Mouse (Mus musculus) forebrain, embryonic 10.5 days (tissue): ENCODE data around the gene Klhdc8b. TPM values are rescaled to one million over a fixed set of nuclear protein-coding genes. Genes with fewer than 3 reads are reported as not detected.

ENCODE experiments used
- DNase-seq: peaks from one replicate; pipeline ENCODE4 v3.0.0-alpha.2; 2017; ENCODE audit warnings: low spot score; ENCODE audit errors: extremely low spot score
- H3K27ac ChIP-seq: fragments of 300-500 bp; sonication (generic); 2 replicates; pipeline ENCODE4 v1.5.1; 2016; ENCODE audit warnings: mild to moderate bottlenecking
- H3K27me3 ChIP-seq: fragments of 300-500 bp; sonication (generic); 2 replicates; pipeline ENCODE4 v1.6.1; 2016; ENCODE audit warnings: mild to moderate bottlenecking; ENCODE audit not compliant: poor library complexity, severe bottlenecking
- H3K36me3 ChIP-seq: fragments of 300-500 bp; sonication (generic); replicated peaks from 2 replicates; pipeline ENCODE4 v1.6.1; 2016; ENCODE audit warnings: mild to moderate bottlenecking, moderate library complexity
- H3K4me1 ChIP-seq: fragments of 300-500 bp; sonication (generic); 2 replicates; pipeline ENCODE4 v1.6.1; 2016
- H3K4me3 ChIP-seq: fragments of 300-500 bp; sonication (generic); 2 replicates; pipeline ENCODE4 v1.5.1; 2016; ENCODE audit warnings: mild to moderate bottlenecking, moderate library complexity
- H3K9me3 ChIP-seq: fragments of 300-500 bp; sonication (generic); 2 replicates; pipeline ENCODE4 v1.6.1; 2016; ENCODE audit warnings: mild to moderate bottlenecking, moderate library complexity
- WGBS: fragments of 180-500 bp; shearing (Covaris S2); methylation state at CpG from one replicate; pipeline ENCODE4 v1.1.7; 2016; 5-methylcytosine and 5-hydroxymethylcytosine counted together
- polyA plus RNA-seq: library from polyadenylated mRNA; unstranded; fragments of >200 nt; fragmentation: Nextera tagmentation; extraction: Ambion mirVana; gene quantifications from 2 replicates; pipeline ENCODE4 v1.2.1, GENCODE M21; 2016

Gene Klhdc8b
- polyA plus RNA-seq, 1 experiment from 2014 or later = 40.3 TPM

- H3K27ac ChIP-seq = no peak within 1 kb of the TSS
- H3K9me3 ChIP-seq = no peaks in the 10 kb centered on the region
- H3K4me1 ChIP-seq = peaks cover 11% of the 10 kb centered on the region
- no peaks in the 10 kb centered on the region for H3K36me3 ChIP-seq
- DNase-seq = no peak
- WGBS = 60% methylated on average over 3 of the region's 3 CpGs
- no peak within 1 kb of the TSS for H3K4me3 ChIP-seq
- no peaks in the 10 kb centered on the region for H3K27me3 ChIP-seq
Observed at GRCm38 (mm10) chr9:108436182-108436581, 25.2 kb downstream of the Klhdc8b start, which contains the start of gene BC048562. Gene BC048562, plus strand, starts transcription at chr9:108436482.

- 54% methylated on average over 32 of the region's 32 CpGs for WGBS
- H3K9me3 ChIP-seq = no peaks in the 10 kb centered on the region
- peak; percentile 42 for DNase-seq
- H3K4me1 ChIP-seq = peaks cover 10% of the 10 kb centered on the region
- H3K4me3 ChIP-seq = peak overlapping the region; percentile 26
- H3K27me3 ChIP-seq = no peaks in the 10 kb centered on the region
- no peaks in the 10 kb centered on the region for H3K36me3 ChIP-seq
- H3K27ac ChIP-seq = peak overlapping the region; percentile 45; the same call in 1 of the 2 replicates
Observed at GRCm38 (mm10) chr9:108431431-108432067, 29.8 kb downstream of the Klhdc8b start.

- Histone ChIP-seq H3K36me3 (no peaks in the 10 kb centered on the region), H3K9me3 (no peaks in the 10 kb centered on the region), H3K4me1 (peaks cover 5% of the 10 kb centered on the region), H3K27ac (no peak within 1 kb of the TSS), H3K4me3 (no peak within 1 kb of the TSS), H3K27me3 (no peaks in the 10 kb centered on the region)
- DNase-seq = no peak
Observed at GRCm38 (mm10) chr9:108428384-108428783, 33.0 kb downstream of the Klhdc8b start, which contains the start of gene Ccdc36. Gene Ccdc36, minus strand, starts transcription at chr9:108428484.

- no peaks in the 10 kb centered on the region for H3K9me3 ChIP-seq
- H3K4me1 ChIP-seq = 0 out of 2 replicates have a peak, but pooled peaks cover 3% of the 10 kb centered on the region
- no peak overlapping the region for H3K27ac ChIP-seq
- DNase-seq = no peak
- H3K27me3 ChIP-seq = no peaks in the 10 kb centered on the region
- H3K4me3 ChIP-seq = no peak overlapping the region
- no peaks in the 10 kb centered on the region for H3K36me3 ChIP-seq
- 70% methylated on average over 1 of the region's 1 CpGs for WGBS
Observed at GRCm38 (mm10) chr9:108412221-108412620, 49.2 kb downstream of the Klhdc8b start.

- no peaks in the 10 kb centered on the region for H3K9me3 ChIP-seq
- no peak overlapping the region for H3K27ac ChIP-seq
- no peak overlapping the region for H3K4me3 ChIP-seq
- WGBS = 86% methylated on average over 9 of the region's 9 CpGs
- no peak for DNase-seq
- 0 out of 2 replicates have a peak, but pooled peaks cover 3% of the 10 kb centered on the region for H3K4me1 ChIP-seq
- H3K36me3 ChIP-seq = no peaks in the 10 kb centered on the region
- H3K27me3 ChIP-seq = no peaks in the 10 kb centered on the region
Observed at GRCm38 (mm10) chr9:108411381-108411942, 49.9 kb downstream of the Klhdc8b start.

GRCm38 (mm10) chr9:108409535-108409934 lies 51.8 kb downstream of the Klhdc8b start:
- Histone ChIP-seq H3K4me3 (no peak overlapping the region), H3K4me1 (0 out of 2 replicates have a peak, but pooled peaks cover 3% of the 10 kb centered on the region), H3K27ac (no peak overlapping the region), H3K36me3 (no peaks in the 10 kb centered on the region), H3K27me3 (no peaks in the 10 kb centered on the region), H3K9me3 (no peaks in the 10 kb centered on the region)
- no peak for DNase-seq
- WGBS = 88% methylated on average over 4 of the region's 4 CpGs

GRCm38 (mm10) chr9:108404451-108404850 lies 56.9 kb downstream of the Klhdc8b start:
- H3K27ac ChIP-seq = no peak overlapping the region
- H3K4me3 ChIP-seq = no peak overlapping the region
- H3K27me3 ChIP-seq = no peaks in the 10 kb centered on the region
- no peaks in the 10 kb centered on the region for H3K36me3 ChIP-seq
- WGBS = 85% methylated on average over 8 of the region's 8 CpGs
- DNase-seq = no peak
- no peaks in the 10 kb centered on the region for H3K9me3 ChIP-seq
- H3K4me1 ChIP-seq = peaks cover 9% of the 10 kb centered on the region

- 92% methylated on average over 4 of the region's 4 CpGs for WGBS
- H3K27ac ChIP-seq = no peak overlapping the region
- H3K4me1 ChIP-seq = peaks cover 9% of the 10 kb centered on the region
- DNase-seq = no peak
- H3K36me3 ChIP-seq = no peaks in the 10 kb centered on the region
- H3K4me3 ChIP-seq = no peak overlapping the region
- no peaks in the 10 kb centered on the region for H3K27me3 ChIP-seq
- no peaks in the 10 kb centered on the region for H3K9me3 ChIP-seq
Observed at GRCm38 (mm10) chr9:108403081-108403480, 58.3 kb downstream of the Klhdc8b start.

GRCm38 (mm10) chr9:108401186-108401960 lies 60.0 kb downstream of the Klhdc8b start:
- Histone ChIP-seq H3K4me3 (no peak overlapping the region), H3K27ac (no peak overlapping the region), H3K36me3 (no peaks in the 10 kb centered on the region), H3K27me3 (no peaks in the 10 kb centered on the region), H3K4me1 (peaks cover 9% of the 10 kb centered on the region), H3K9me3 (no peaks in the 10 kb centered on the region)
- no peak for DNase-seq
- WGBS = 75% methylated on average over 7 of the region's 7 CpGs

- Histone ChIP-seq H3K27me3 (no peaks in the 10 kb centered on the region), H3K4me1 (peaks cover 9% of the 10 kb centered on the region), H3K36me3 (peaks cover 12% of the 10 kb centered on the region), H3K9me3 (no peaks in the 10 kb centered on the region), H3K4me3 (no peak overlapping the region), H3K27ac (no peak overlapping the region)
- no peak for DNase-seq
- 95% methylated on average over 3 of the region's 3 CpGs for WGBS
Observed at GRCm38 (mm10) chr9:108398324-108398723, 63.1 kb downstream of the Klhdc8b start.
